Mouse (Mus musculus) liver, adult (tissue): Measurements from ENCODE around the gene Grtp1.

Source experiments
- GATA4 ChIP-seq: IDR thresholded peaks from 2 replicates; pipeline ENCODE4 v1.6.1; 2014; ENCODE audit warnings: mild to moderate bottlenecking, low read length; ENCODE audit not compliant: insufficient replicate concordance

The Grtp1 gene

DNA sequence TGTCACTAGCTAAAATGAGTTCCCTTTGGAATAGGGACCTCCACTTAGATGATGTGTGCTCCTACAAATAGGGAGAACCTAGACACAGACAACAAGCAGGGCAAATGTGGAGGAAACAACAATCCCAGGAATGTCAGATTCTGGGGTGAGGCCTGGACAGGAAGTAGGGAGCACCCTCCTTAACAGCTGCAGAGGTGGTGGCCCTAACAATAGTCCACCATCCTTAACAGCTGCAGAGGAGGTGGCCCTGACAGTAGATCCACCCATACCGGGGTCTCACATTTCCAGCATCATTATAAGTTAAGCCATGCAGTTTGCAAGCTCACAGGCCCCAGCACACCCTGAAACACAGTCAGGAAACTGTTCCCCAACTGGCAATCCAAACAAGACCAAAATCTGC, 11.6 kb downstream of the Grtp1 start:
- no peak for TF ChIP-seq GATA4

- no peak for TF ChIP-seq GATA4
These were observed 12.3 kb downstream of the Grtp1 start for GRCm38 (mm10) chr8:13188052-13188555.

GRCm38 (mm10) chr8:13187638-13188037, 12.8 kb downstream of the Grtp1 start:
- no peak for TF ChIP-seq GATA4

GRCm38 (mm10) chr8:13187229-13187628, 13.2 kb downstream of the Grtp1 start:
- TF ChIP-seq GATA4: no peak

DNA sequence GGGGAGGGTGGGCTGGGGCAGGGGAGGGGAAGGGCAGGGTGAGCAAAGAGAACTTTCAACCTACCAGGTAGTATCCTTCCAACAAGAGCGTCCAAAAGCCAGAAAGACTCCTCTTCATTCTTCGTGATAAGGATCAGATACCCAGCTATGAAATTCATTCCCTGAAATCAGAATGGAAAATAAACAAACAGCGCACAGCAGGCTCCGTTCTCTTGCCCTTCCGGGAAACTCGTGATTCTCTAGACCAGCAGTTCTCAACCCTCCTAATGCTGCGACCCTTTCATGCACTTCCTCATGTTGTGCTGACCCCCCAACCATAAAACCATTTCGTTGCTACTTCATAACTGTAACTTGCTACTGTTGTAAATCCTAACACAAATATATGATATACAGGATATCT, 13.6 kb downstream of the Grtp1 start:
- TF ChIP-seq GATA4: no peak

- TF ChIP-seq GATA4: no peak
These were observed 18.8 kb downstream of the Grtp1 start for GRCm38 (mm10) chr8:13181691-13181976.

- TF ChIP-seq GATA4: no peak
These were observed 19.3 kb downstream of the Grtp1 start for GRCm38 (mm10) chr8:13180911-13181690.

DNA sequence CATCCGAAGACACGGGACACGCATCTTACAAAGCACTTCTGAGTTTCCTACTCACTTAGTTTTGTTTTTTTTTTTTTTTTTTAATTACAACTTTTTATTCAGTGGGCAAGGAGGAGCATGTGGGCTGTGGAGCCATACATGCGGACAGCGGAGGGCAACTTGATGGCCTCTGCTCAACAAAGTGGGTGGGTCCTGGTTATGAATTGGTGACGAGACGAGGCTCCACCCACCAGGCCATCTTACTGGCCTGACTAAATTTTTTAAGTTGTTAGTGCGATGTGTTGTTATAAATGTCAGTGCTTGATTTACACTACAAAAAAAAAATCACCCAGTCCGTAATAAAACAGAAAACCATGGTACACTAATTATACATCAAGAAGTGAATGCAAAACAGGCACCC, 20.0 kb downstream of the Grtp1 start:
- no peak for TF ChIP-seq GATA4

- TF ChIP-seq GATA4: no peak
These were observed 20.5 kb downstream of the Grtp1 start for GRCm38 (mm10) chr8:13179948-13180347.

DNA sequence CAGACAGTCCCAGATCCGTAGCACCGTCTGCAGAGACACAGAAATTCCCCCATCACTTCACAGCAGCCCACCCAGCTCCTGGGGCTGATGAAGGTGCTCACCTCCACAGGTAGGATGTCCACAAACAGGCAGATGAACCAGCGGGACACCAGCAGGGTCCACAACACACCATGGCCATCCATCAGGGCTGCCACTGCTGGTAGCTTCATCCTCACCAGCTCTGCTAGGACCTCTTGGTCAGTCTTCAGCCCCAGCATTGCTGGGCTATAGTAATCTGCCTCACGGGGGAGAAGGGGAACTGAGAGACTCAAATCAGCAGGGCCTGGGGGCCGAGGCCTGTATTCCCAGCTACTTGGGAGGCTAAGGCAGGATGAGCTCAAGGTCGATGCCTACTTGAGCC, 20.9 kb downstream of the Grtp1 start:
- no peak for TF ChIP-seq GATA4

DNA sequence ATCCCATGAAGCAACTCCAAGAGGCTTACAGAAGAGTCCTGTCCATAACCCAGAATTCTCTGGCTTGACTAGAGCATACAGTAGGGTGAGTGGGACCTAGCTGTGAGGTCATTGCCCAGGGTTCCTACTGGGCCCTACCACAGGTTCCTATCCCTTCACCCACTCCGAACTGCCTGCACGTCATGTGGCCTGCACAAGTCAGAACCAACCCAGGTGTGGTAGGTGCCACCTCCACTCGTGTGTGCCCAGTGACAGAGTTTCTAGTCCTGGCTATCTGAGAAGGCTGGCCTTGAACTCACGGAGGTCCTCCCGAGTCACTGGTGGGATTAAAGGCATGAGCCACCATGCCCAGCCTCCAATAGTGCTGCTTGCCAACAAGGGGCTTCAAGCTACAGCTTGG, 22.3 kb downstream of the Grtp1 start:
- TF ChIP-seq GATA4: no peak

- TF ChIP-seq GATA4: no peak
These were observed 23.1 kb downstream of the Grtp1 start for GRCm38 (mm10) chr8:13177173-13177852.

DNA sequence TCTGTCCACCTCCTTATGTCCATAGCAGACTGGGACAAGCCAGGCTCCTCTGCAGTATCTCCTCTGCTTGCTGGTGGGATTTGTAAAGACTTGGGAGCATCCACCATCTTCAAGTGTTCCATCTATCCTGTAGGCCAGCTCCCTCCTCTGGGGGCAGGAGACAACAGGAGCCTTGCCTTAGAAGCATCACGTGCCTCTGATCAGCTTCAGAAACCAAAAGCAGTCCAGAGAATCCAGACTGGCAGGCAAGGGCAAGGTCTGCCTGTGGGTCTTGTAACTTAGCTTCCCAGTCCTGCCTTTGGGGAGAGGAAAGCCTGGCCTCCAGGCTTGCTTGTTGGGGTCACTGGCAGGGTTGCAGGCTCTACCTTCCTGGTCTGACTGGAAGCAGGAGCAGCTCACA, 24.8 kb downstream of the Grtp1 start:
- no peak for TF ChIP-seq GATA4

DNA sequence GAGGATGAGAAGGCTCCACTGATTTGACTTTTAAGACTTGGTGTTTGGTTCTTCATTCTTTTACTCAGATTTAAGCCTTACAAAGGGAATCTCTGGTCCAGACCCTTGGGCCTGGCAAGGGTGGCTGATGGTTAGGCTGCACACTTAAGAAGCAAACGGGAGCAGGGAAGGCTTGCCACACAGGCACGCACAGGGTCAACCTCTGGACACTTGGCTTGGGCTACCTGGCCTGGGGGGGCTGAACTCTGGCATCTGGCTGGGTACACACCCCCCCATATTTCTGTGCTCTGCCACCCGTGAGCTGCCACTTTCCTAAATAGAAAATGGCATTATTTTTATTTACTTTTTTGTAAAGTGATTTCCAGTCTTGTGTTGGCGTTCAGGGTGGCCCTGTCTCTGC, 25.6 kb downstream of the Grtp1 start:
- TF ChIP-seq GATA4: no peak

GRCm38 (mm10) chr8:13174305-13174704, 26.1 kb downstream of the Grtp1 start:
- no peak for TF ChIP-seq GATA4

GRCm38 (mm10) chr8:13170510-13170909, 29.9 kb downstream of the Grtp1 start:
- TF ChIP-seq GATA4: no peak

DNA sequence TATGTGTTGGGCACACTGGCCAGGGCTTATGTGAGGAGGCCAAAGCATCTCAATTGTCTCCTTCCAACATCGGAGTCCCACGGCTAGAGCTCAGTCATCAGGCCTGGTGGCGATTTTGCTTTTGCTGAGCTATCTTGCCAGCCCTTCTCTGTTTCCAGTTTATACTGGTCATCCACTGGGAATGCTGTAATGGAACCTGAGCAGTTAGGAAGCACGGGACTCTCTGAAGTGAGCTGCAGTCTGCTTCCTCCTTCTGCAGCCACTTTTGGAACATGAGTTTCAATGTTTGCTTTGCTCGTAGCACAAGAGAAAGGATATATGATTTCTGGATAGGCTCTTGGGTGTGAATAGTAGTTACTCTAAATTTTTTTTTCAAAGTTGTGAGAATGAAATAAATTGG, 36.1 kb downstream of the Grtp1 start:
- TF ChIP-seq GATA4: no peak
